Mouse (Mus musculus): ENCODE results near the gene Flt3.

Flt3 gene

DNA sequence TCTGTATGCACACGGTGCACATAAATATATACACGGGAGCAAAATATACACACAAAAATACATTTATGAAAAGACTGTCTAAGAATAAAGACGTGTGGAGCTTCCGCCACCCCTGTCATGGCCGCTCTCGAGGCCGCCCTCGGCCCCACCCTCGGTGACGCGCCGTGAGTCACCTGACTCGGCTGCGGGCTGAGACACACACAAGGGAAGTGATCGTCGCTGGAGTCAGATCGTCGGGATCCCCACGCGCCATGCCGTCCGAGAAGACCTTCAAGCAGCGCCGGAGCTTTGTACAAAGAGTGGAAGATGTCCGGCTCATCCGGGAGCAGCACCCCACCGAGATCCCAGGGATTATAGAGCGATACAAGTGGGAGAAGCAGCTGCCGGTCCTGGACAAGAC, 8.4 kb upstream of the Flt3 start:
- no peak for DNase-seq

DNA sequence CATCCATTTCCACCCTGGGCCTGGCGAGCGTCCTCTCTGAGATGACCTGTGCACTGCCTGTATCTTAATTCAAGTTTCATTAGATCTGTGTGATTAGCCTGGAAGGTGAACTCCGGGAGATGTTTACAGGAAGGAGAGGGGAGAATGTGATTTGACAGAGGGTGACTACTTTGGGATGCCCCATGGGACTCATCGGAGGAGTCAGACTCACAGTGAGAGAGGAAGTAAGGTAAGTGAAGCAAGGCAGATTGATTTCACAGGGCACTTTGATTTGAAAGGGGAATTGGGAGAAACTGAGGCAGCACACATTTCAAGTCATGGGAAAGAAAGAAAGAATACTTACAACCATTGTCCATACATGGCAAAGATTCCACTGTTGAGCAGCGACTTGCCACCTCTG, 5.8 kb upstream of the Flt3 start:
- no peak for DNase-seq

DNA sequence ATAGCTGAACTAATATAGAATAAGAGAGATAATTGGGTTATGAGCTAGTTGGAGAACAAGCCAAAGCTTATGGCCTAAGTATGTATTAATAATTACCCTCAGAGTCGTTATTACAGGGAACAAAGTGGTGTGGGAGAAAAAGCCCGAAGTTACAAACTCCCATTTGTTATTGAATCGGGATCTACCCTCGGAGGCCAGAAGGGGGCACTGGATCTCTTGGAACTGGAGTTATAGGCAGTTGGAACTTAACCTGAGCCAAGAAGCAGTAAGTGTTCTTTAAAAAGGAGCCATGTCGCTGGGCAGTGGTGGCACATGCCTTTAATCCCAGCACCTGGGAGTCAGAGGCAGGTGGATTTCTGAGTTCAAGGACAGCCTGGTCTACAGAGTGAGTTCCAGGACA, 2.2 kb upstream of the Flt3 start:
- DNase-seq, result peak; percentile 77

DNA sequence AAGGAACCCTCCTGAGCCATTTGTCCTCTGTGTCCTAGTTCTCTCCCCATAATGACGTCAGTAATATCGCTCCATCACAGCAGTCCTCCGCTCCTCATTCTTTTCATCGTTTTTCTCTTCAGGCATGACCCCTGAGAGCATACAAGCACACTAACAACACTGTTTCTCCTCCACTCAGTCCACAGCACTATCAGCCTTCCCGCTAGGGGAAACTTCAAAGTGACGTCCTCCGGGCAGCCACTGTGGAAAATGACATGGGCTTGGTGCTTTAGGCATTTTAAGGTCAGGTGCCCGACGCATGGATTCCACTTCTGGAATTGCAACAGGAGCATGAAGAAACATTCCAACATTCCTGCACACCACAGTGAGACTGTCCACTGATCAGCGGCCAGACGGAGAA, 735 bp upstream of the Flt3 start:
- DNase-seq, result no peak

DNA sequence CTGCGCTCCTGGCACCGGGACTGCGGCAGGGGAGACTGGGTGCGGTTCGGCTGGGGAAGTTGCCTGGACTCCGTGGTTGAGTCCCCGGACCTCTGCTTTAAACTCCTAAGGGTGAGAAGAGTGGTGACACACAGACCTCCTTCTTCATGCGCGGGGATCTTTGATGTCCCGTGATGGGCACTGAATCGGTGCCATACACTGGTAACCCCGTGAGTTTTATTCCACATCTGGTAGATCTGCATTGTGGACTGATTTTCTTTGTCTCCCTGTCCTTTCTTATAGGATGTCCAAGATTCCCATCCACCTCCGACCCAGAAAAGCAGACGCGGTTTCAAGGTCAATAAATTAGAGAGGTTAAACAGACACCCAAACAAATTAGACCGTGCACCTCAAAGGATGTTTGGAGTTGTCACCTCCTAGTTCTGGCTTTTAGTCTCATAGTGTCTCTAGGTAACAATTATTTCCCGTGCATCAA, 253 bp upstream of the Flt3 start:
- no peak for DNase-seq

DNA sequence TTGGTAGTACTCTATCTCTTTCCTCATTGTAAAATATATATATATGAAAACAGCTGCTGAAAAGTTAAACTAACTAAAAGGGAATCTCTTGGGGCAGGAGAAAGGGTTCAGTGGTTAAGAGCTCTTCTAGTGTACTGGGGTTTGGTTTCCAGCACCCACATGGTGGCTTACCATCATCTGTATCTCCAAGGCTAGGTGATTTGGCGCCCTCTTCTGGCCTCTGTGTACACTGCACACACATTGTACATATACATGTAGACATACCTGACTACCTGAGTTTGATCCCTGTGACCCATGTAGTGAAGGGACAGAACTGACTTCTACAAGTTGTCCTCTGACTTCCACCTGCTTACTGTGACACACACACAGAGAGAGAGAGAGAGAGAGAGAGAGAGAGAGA, 5.2 kb downstream of the Flt3 start:
- DNase-seq, result peak; percentile 34

DNA sequence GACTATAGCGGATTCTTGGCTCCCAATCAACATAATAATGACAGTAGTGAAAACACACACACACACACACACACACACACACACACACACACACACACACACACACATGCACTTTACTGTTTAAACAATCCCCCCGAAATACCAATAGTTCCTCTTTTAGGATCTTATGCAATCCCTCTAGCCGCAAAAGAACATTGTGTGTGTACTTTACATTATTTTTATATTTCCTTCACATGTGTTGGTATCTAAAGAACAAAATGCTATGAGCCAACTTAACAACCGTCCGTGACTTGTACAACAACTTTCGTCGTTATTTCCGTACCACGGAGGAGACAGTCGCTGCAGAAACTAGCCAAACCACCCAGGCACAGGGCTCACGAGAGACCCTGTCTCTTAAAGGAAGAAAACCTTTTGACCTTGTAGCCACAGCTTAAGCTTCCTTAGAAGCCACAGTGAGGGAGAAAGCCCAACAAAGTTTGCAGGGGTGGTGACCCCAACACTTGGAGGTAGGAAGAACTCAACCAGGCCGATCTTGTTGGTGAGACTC, 7.5 kb downstream of the Flt3 start:
- no peak for DNase-seq

DNA sequence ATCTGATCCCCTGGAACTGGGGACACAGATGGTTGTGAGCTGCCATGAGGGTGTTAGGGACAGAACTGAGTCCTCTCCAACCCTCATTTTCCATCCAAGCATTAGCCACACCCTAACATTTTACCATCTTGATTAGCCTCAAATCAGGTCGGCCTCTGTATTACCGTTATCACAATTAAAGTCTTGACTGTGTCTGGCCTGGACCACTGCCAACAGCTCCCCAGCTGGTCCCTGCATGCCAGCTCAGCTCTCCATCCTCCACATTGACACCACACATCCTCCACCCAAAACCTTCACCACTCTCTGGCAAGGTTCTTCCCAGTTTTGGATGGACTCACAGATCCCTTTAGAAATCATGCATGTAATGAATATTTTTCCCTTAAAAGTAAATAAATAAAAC, 9.5 kb downstream of the Flt3 start:
- no peak for DNase-seq

DNA sequence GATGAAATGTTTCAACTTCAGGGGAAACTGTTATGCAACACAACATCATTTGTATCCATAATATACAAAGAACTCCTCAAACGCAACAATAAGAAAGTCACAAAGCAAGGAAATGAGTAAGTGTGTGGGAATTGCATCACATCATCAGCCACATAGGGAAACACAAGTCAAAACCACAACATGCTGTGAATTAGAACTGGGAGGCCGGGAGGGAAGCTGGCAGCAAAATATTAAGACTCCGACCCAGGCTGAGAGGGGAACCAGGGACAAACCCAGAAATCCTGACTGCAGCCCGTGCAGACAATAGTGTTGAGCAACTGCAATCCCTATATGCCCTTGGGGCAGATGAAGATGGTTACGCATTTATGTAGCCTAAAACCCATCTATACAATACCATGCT, 11.2 kb downstream of the Flt3 start:
- DNase-seq, result no peak

DNA sequence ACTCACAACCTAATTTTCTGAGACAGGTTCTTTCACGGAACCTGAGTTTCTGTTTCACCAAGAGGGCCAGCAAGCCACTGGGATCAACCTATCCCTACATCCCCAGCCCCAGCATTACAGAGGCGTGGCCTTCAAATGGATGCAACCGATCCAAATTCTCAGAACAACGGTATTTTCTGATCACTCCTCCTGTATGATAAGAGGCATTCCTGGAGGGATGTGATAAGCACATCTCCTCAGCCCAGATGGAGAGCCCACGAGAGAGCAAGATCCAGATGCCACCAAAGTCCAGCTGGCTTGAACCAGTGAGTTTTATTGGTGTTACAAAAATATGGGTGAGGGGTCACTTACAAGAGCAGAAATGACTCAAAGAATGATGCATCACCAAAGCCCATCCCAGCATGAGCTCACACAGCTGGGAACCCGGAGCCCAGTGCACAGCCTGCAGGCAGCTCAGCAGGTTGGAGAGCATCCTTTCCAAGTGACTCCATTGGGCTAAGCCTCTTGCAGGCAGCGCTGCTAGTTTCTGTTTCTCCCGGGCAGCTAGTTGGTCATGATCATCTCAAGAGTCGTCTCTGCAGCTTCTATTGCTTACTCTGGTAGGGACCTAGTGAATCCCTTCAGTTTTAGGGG, 11.8 kb downstream of the Flt3 start:
- DNase-seq, result no peak

DNA sequence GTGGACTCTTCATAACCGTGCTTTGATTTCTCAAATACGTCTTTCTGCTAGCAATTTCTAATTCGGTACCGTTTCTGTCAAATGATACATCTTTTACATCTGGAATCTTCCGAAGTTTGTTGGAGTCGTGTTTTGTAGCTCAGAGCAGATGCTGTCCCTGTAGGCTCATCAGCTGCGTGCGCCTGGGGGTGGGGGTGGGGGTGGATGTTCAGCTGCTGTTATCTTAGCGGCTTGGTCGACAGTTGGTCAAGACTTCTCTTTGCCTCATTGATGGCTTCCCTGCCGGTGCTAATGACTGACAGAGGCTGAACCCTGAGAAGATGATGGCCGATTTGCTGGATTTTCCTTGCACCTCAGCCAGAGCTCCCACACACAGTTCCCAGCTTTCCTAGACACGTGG, 13.4 kb downstream of the Flt3 start:
- no peak for DNase-seq

DNA sequence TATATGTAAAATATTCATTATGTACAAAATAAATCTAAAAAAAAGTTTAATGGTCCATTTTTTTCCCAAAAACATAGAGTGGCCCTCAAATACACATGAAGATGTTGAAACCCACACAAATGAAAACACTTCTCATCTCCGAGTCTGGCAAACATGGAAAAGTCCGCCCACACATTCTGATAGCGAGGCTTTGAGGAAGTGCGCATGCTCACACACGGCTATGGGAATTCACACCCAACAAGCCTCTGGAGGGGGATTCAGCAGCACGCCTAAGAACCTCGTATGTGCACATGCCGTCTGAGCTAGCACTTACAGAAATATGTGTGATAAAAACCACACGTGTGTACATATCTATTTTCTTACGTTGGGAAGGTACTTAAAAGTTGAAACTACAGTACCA, 18.9 kb downstream of the Flt3 start:
- DNase-seq, result no peak

DNA sequence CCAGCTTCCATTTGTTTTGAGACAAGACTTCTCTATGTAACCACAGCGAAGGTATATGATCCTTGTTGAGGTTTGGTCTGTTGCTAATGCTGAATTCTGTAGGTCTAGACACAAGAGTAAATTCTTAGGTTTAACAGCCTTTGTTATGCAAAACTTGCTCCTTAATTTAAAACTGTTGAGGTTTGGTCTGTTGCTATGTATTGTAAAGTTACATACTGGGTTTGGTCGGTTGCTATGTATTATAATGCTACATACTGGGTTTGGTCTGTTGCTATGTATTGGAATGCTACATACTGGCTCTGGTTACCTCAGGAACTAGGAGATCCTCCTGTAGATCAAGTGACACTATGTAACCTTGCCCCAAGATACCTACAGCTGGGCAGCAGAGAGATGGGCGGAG, 20.8 kb downstream of the Flt3 start:
- DNase-seq, result no peak

DNA sequence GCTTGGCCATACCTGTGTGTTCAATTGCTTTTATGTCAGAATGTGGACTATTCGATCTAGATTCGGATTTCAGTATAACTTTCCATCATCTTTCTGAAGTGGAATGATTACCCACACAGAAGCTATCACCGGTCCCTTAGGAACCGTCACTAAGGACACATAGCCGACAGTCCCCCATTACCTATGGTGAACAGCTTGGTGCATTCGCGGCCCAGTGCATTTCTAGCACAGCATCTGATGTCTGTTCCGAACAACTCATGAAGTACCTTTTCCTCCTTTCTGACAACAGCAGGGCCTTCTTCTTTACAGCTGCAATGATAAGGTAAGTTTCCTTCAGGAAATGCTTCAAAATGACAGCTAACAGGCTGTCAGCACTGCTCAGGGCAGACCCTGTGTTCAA, 30.0 kb downstream of the Flt3 start:
- DNase-seq, result no peak

DNA sequence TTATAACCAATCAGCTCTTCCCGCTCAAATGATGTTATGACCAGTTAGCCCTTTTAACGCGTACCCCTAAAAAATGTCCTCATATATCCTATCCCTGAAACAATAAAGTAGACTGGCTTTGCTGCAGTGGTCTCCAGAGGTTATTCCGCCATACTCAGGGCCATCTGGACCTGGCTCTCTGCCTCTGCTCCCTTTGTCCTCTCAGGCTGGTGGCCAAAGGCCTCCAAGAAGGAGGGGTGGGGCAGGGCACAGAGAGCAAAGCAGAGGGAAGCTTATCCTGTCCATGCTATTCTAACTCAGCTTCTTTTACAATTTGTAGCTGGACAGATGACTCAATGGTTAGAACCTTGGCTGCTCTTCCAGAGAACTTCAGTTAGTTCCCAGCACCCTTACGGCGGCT, 32.1 kb downstream of the Flt3 start:
- no peak for DNase-seq

DNA sequence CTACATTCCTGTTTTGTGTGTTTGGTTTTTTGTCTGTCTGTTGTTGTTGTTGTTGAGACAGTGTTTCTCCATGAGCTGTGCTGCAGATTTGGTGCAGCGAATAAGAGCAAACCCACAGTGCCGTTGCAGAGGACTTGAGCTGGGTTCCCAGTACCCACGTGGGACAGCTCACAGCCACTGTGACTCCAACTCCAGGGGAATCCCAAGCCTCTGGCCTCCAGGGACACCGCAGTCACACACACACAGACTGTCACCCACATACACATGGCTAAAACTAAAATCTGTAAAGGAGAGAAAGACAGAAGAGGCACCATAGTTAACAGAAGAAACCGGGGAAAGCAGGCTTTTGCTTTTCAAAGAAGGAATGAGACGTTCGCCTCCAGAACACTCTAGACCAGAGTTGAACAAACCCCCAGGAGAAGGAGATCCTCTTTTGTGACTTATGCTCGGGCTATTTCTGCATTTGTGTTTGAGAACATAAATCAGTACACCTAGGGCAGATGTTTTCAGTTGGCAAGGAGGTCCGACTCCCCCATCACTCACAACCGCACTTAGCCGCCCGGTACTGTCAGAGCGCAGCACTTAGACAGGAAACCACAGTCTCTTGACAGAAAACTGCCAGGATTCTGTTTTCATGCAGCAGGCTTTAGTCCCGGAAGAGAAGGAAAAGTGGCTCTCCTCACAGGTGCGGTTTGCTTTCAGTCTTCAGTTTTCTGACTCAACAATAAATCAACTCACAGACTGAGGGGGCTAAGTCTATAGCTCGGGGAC, 34.1 kb downstream of the Flt3 start:
- DNase-seq, result peak; percentile 69

DNA sequence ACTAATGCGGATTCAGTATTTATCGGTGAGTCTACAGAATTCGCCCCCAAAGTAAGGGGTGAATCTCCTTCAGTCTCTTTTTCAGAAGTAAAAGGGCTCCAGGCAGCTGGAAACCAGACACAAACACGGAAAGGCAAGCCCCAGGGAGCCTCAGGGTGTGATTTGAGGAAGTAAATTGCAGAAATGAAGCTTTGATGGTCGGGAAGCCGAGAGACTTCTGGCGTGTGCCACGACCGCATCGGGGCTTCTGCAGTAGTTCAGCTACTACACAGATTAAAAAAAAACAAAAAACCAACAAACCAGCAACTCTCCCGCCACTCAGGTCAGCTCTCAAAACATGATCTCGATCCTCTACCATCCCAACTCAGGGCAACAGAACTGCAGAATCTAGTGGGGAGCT, 37.2 kb downstream of the Flt3 start:
- DNase-seq, result peak; percentile 49

DNA sequence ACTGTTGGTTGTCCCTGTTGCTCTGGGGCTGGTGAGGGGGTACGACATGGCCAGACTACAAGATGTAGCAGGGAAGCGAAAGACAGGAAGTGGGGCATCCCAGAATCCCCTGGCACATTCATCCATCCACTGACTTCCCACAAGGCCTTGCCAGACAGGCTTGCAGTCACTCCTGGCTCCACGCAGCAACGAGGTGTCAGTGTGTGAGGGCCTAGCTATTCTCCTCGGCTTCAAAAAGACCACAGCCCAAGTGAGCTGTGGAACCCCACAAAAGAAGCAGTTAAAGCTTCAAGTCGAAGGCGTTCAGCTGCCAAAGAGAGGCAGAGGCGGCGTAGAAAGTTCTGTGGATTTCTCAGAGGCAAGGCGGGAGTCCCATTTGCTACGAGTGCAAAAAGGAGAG, 41.8 kb downstream of the Flt3 start:
- DNase-seq, result peak; percentile 52

DNA sequence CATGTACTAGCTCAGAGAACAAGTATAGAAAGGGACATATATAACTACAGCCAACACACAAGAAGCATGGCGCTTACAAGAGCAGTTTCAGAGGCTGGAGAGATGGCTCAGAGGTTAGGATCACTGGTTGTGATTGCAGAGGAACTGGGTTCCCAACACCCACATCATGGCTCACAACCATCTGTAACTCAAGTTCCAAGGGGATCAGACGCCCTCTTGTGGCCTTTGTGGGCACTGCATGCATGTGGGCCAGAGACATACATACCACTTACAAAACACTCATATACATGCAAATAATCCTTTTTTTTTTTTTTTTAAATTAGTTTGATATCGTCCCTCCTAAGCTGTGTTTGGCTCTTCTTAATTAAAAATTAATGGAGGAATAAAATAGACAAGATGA, 42.8 kb downstream of the Flt3 start:
- peak; percentile 72 for DNase-seq

DNA sequence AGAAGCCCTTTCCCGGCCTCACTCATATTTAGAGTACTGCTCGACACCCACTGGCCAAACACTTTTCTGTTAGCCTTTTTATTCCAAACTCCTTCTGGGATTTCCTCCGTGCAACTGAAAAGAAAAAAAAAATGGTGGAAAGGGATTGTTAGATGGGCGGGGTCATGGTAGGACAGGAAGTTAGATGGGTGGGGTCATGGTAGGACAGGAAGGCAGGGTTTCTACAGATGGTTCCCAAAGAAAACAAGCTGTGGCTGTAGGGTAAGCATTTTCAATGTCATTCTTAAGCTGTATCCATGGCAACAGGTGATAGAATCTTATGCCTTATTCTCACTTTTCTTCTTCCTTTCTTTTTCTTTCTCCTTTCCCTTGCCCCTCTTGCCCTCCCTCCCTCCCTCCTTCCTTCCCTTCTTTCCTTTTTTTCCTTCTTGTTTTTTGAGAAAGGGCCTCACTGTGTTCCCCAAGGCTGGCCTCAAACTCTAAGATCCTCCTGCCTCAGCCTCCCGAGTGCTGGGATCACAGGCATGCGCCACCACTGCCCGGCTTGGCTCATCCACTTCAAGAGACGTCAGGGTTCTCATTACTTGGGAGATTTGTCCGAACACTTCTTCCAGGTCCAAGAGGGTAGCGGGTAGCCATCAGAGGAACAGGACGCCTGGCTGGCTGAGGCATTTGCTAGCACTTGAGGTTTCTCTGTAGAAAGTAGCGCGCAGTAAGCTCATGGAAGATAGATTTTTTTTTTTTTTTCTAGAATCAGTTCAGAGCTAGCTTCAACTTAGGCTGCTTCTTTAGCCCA, 43.8 kb downstream of the Flt3 start:
- DNase-seq, result no peak

DNA sequence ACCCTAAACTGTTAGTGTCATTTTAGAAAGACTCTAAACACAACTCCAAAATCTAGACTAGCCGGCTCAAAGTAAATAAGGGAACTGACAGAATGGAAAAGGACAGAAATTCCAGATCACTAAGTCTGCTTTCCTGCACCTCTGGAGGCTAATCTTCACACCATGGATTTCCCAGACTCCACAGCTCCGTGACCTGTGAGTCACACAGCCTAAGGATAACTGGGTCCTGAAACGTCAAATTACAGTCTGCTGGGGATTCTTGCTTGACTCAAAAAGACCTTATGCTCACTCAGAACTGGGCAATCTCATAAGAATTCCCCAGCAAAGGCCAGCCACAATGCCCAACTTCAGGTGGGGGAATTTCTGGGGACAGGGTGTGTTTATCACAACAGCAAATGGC, 44.5 kb downstream of the Flt3 start:
- no peak for DNase-seq

DNA sequence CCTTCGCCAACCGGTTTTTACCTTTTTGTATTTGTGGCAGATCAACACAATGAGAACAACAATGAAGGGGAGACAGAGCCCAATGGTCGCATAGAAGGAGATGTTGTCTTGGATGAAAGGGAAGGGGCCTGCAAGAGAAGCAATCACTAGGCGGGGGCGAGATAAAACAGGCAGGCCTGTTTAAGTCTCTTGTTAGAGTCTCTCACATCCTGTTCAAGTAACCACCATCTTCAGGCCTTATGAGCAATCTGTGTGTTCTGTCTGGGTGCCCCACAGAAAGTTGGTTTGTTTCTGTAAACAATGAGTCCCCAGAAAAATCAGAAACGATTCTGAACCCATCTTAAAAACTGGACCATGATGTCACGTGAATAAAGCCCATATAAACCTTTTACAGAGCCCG, 45.3 kb downstream of the Flt3 start:
- peak; percentile 23 for DNase-seq

DNA sequence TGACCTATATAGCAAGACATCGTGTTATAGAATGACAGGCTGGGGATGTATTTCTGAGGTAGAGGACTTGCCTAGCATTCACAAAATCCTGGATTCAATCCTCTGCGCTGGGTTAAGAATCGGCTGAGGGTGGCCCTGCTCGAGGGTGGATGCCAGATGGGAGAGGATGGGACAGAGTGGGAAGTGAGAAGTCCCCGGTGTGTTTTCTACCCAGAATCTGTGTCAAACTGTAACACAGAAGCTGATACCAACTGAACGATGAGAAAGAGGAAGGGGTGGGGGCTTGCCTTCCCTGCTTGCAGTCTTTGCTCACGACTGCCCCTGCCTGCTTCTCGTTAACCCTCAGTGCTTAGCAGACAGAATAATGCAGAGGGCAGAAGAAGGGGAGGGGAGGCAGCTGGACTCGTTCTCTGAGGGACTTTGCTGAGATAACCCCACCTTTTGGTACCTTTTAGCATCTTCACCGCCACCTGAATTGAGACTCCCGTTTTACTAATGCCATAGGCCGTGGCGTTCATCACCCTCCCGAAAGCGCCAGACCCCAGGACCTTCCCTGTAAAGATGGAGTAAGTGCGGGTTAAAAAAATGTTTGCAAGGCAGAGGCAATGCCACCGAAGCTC, 46.0 kb downstream of the Flt3 start:
- DNase-seq, result peak; percentile 38
